Mouse (Mus musculus): ENCODE data around the gene Gal3st4.
A peak's percentile ranks its signal among the peaks of the same experiment; 100 is the strongest.
"Not testable (repeated sequence)": the region's sequence is repeated elsewhere in the genome, so short reads cannot be mapped to it uniquely, and the experiment has no call there.

Gene Gal3st4

DNA sequence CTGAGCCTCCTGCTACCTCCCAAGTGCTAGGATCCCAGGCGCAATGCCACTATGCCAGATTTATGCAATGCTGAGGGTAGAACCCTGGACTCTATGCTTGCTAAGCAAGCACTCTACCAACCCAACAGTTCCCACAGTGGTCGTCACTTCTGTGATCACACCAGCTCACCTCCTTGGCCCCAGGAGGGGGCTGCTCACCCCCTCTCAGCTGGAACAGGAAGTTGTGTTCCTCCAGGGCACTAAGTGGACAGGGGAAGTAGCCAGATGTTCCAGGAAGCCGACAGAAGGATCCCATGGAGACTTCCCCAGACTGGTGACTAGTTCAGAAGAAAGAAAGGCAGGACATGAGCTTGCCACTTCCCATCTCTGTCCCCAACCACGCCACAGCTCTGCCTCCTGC, 10.6 kb downstream of the Gal3st4 start:
- DNase-seq (ENCODE audit: low read depth), result no peak

GRCm38 (mm10) chr5:138260834-138261233, 11.8 kb downstream of the Gal3st4 start:
- no peak for DNase-seq (ENCODE audit: low read depth)

GRCm38 (mm10) chr5:138260051-138260450, 12.6 kb downstream of the Gal3st4 start:
- no peak for DNase-seq (ENCODE audit: low read depth)

DNA sequence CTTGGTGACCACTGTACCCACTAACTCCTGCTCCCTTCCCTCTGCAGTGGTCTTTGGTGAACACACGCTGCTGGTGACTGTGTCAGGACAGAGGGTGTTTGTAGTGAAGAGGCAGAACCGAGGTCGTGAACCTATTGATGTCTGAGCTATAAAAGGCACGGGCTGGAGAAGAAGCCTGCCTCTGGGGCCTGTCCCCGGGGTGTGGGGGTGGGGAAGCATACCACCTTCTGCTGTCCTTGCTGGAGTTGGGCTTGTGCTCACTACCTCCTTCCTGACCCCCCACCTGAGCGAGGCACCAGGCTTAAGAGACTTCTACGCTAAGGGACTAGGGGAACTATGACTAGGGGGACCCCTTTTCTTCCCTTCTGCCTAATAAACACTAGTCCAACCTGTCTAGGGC, 13.6 kb downstream of the Gal3st4 start:
- no peak for DNase-seq (ENCODE audit: low read depth)

GRCm38 (mm10) chr5:138258542-138258941, 14.1 kb downstream of the Gal3st4 start:
- DNase-seq (ENCODE audit: low read depth), result no peak

- DNase-seq (ENCODE audit: low read depth), result no peak
Measured at GRCm38 (mm10) chr5:138258078-138258477, 14.6 kb downstream of the Gal3st4 start.

DNA sequence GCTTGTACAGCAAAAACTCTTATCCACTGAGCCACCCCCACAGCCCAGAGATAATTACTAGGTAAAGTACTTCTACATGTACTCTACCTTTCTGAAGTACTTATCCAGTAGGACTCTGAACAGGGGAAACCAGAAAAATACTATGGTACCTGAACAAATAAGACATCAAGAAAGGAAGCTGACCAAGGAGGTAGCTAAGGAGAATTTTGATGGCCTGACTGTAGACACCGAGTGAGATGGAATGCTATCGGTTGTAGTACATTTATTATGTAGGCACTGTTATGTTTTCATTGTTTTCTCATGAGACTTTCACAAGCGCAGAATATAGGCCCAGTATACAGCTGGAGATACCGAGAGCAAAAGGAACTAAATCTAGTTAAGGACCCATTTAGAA, 15.1 kb downstream of the Gal3st4 start:
- DNase-seq (ENCODE audit: low read depth), result no peak

- no peak for DNase-seq (ENCODE audit: low read depth)
Measured at GRCm38 (mm10) chr5:138256966-138257584, 15.6 kb downstream of the Gal3st4 start.

- no peak for DNase-seq (ENCODE audit: low read depth)
Measured at GRCm38 (mm10) chr5:138256094-138256467, 16.6 kb downstream of the Gal3st4 start.

DNA sequence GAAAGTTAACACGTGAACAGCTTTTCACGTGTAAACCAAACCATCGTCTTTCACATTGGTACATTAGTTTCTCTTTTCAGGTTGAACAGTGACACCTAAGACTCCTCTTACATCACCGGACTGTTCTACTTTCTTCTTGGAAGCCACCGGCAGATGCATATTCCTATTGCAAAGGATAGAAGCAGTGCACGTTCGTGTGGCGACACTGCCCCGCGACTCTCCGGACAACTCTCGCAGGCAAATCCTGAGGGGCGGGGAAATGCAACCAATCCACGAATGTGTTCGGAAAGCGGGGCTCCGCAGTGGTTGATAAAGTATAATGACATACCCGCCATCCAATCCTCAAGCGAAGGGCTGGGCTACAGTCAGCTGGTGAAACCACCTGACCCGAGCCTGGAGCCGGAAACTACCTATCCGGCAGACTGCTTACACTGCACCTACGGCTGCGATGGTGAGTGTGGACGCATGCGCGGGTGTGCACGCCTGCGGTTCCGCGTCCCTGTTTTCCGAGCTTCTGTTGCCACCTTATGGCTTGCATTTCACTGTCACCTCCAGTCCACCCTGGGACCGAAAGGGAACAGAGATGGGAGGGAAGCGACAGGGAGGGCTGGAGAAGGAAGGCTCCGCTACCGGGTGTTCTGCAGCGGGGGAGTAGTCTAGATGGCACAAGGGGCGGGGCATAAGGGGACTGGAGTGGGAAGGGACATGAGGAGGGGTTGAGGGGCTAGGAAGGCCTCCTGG, 17.1 kb downstream of the Gal3st4 start, which contains the start of gene Lamtor4:
Gene Lamtor4, plus strand, starts transcription at position 130 of the 741 bp plus-strand sequence.
- DNase-seq (ENCODE audit: low read depth), result peak; percentile 94

DNA sequence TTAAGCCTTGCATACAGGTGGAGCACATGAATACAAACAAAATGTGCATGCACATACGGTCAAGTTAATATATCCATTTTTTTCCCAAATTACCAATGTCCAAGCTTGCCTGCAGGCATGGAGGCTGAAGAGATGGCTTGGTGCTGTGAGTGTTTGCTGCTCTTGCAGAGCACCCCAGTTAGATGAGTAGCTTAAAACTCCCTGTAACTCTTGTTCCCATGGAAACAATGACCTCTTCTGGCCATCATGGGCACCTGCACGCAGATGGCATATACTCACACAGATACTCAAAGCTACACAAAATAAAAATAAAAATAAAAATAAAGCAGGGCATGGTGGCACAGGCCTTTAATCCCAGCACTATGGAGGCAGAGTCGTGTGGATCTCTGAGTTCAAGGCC, 19.6 kb downstream of the Gal3st4 start:
- DNase-seq (ENCODE audit: low read depth), result no peak

DNA sequence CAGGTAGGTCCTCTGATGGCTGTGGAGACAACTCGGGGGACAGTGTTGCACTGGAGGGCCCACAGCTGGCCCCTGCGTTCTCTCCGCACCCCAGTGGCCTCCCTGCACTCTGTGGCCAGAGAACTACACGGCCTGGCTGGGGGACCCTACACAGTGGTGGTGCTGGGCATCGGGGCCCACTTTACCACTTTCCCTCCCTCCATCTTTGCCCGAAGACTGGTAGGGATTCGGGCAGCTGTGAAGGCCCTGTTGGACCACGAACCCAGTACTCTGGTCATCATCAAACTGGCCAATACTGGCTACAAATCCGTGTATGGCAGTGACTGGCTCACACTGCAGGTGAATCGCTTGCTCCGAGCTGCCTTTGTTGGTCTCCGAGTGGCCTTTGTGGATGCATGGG, 21.5 kb downstream of the Gal3st4 start:
- no peak for DNase-seq (ENCODE audit: low read depth)

GRCm38 (mm10) chr5:138241511-138241910, 31.1 kb downstream of the Gal3st4 start:
- no peak for DNase-seq (ENCODE audit: low read depth)

DNA sequence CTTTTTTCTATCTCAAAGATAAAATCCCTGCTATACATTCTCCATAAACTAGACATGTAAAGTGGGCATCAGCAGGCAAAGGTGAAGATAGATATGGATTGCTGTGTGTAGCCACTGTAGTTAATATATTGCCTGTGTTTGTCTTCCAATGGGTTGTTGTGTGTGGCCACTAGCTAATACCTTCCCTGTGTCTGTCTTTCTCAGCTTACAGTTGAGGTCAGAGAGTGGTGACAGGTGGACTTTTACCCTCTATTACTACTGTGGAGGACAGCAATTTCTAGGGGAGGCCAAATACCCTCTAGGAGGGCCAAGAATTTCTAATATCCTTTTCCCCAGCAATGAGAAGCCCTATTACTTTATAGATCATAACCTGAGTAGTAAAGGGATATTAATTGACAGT, 38.4 kb downstream of the Gal3st4 start:
- no peak for DNase-seq (ENCODE audit: low read depth)

DNA sequence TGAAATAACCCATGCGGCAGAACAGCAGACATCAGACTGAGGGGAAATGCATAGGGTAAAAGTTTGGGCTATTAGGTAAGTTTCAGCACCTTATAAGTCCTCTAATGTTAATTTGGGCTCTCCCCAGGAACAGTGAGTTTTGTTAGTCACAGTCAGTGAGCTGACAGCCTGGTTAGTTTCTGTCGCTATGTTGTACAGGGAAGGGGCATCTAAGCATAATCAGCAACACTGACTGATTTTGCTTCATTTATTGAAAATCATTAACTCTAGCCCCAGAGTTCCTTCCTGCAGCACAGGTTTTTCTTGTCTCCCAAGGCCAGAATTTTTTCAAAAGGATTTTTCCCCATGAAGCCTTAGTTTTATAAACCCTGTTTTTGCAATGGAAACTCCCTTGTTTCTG, 38.9 kb downstream of the Gal3st4 start:
- no peak for DNase-seq (ENCODE audit: low read depth)

DNA sequence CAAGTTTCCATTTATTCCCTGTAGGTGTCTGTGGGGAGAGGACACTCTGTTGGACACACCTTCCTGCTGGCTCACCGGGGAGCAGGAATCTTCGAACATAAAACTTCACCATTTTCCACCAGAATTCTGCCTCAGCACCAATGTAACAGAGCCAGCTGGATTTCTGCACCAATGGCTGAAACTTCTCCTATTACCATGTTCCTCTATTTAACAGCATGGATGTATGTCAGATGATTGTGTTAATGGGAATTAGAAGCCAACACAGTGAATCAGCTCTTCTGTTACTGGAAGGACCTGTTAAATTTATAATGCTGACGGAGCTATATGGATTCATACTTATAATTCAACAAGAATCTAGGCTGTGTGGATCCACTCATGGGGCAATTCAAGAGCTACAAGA, 43.1 kb downstream of the Gal3st4 start:
- no peak for DNase-seq (ENCODE audit: low read depth)

- DNase-seq (ENCODE audit: low read depth), result peak; percentile 30
Measured at GRCm38 (mm10) chr5:138228026-138228425, 44.6 kb downstream of the Gal3st4 start.

GRCm38 (mm10) chr5:138227367-138227766, 45.3 kb downstream of the Gal3st4 start:
- DNase-seq (ENCODE audit: low read depth), result no peak

- DNase-seq (ENCODE audit: low read depth), result no peak
Measured at GRCm38 (mm10) chr5:138226491-138226890, 46.1 kb downstream of the Gal3st4 start.

GRCm38 (mm10) chr5:138225700-138226099, 46.9 kb downstream of the Gal3st4 start, which contains the start of gene Nxpe5:
Gene Nxpe5 (plus strand): TSS chr5:138225898.
- DNase-seq (ENCODE audit: low read depth), result no peak

DNA sequence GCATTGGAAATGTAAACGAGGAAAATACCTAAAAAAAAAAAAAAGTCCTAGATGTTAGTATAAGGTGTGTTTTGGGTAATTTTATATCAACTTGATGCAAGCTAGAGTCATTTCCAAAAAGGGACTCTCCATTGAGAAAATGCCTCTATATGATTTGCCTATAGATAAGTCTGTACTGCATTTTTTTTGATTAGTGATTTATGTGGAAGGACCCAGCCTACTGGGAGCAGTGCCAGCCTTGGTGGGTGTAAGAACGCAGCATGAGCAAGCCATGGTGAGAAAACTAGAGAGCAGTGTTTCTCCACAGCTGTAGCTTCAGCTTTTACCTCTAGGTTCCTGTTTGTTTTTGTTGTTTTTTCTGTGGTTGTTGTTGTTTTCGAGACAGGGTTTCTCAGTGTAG, 49.4 kb downstream of the Gal3st4 start:
- no peak for DNase-seq (ENCODE audit: low read depth)

DNA sequence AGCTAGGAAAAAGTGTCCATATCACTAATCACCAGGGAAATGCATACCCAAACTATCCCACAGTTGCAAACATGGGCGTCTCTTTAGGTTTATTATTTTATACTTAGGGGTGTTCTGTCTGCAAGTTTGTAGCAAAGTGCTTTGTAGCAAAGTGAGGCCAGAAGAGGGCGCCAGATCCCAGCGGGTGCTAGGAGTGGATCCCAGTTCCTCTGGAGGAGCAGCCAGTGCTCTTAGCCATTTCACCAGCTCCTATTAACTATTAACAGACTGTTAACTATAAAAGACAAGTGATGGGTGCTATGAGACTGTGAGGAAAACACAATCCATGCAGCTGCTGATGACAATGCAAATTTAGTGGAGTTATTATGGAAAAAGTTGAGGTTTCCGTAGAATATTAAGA, 50.5 kb downstream of the Gal3st4 start:
- DNase-seq (ENCODE audit: low read depth), result peak; percentile 69

DNA sequence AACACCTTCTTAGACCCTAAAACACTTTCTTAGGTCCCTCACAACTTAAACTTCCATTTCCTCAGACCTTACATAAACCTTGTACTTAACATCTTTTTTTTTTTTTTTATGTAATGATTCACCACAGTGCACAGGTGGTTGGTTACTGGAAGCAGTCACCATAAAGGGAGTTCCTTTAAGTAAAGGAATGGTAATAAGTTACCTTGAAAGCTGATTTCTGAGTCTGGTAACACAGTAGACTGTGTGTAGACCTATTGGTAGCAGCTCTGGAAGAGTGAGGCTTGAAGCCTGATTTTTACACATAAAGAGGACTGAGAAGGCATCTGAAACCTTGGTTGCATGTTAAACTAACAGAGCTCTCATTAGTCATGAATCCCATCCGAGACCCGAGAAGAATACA, 52.8 kb downstream of the Gal3st4 start:
- DNase-seq (ENCODE audit: low read depth), result no peak

- DNase-seq (ENCODE audit: low read depth), result not testable (repeated sequence)
Measured at GRCm38 (mm10) chr5:138216632-138217031, 56.0 kb downstream of the Gal3st4 start.
